Comparison of ENCODE assay signal across 8 mouse cellular contexts in the genomic region with DNA sequence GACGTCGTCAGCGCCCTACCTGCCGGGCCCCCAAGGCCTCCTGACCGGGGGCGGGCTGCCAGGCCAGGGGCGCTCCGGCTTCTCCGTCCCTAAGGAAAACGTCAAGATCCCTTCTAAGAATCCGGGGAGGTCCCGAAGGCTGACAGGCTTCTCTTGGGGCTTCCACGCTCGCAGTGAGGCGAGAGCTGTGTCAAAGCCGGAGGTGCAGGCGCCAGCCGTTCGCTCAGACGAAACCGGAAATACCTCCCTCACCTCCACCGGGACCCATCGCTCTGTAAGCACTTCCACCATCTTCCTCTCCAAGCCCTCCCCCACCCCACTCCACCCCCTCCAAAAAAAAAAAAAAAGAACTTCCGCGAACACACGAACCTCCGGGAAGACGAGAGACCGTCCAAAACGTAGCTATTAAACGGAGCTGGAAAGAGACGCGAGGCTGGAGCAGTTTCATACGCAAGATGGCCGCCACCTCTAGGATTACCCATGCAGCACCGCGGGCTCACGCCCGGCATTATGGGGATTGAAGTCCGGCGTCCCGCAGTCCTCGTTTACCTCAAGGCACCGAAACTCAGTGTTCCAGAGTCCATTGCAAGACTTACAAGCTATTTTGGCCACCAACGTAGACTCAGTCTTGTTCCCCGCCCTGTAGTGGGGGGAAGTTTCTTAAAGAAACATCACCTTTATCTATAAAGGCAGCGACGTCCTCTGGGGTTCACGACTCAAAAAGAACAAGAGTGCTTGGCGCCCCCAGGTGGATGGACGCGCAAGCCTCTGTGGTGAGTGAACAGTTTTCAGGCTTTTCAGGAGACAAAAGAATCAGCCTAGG. TPM values are rescaled to one million over a fixed set of nuclear protein-coding genes. Genes with fewer than 3 reads are reported as not detected.
DNase-seq lines count a peak whose midpoint lies in the region; ATAC-seq and TF ChIP-seq lines count a peak whose summit lies in the region.

No protein-coding gene starts in this region.

- peak; percentile 95 to 96 for DNase-seq in CD8-positive naive resting alpha-beta T cell, adult 2 months (ENCODE audit: low read depth in 2 of 2, low spot score in 2 of 2)
- DNase-seq in c-Kit-positive CD71-negative TER-119-negative erythroid progenitor cells, embryonic 14.5 days (ENCODE audit: low read depth), result peak; percentile 97
- DNase-seq in forebrain, embryonic 10.5 days (ENCODE audit: extremely low spot score, low spot score), result peak; percentile 93
- DNase-seq in kidney, postnatal 25 days, result peak; percentile 98
- peak; percentile 95 to 97 (median 97) for DNase-seq in liver, embryonic 14.5 days (ENCODE audit: low read depth in 3 of 3, low spot score in 3 of 3)
- DNase-seq in neural tube, embryonic 11.5 days (ENCODE audit: low spot score), result peak; percentile 95
- DNase-seq in stomach, postnatal 0 days (ENCODE audit: low spot score), result peak; percentile 94

- no peak for TF ChIP-seq EP300 in liver, embryonic 14.5 days (IDR thresholded peaks at IDR 0.05; ENCODE audit: low read depth)
- peak; percentile 37 for TF ChIP-seq EP300 in stomach, postnatal 0 days (optimal IDR thresholded peaks at IDR 0.05)

- peaks cover 9% of the 10 kb centered on the region for H3K4me1 ChIP-seq in forebrain, embryonic 10.5 days
- peaks cover 18% of the 10 kb centered on the region for H3K4me1 ChIP-seq in heart, embryonic 15.5 days (replicated peaks)
- H3K4me1 ChIP-seq in liver, embryonic 14.5 days (replicated peaks; ENCODE audit: control insufficient read depth in 2 of 2, insufficient read depth in 2 of 2, low read length in 1 of 2), result peaks cover 0 to 7% of the 10 kb centered on the region in 2 experiments; a peak in 3 of 4 replicates
- no peaks in the 10 kb centered on the region for H3K4me1 ChIP-seq in neural tube, embryonic 11.5 days (ENCODE audit: control insufficient read depth, insufficient read depth, low read length)
- no peaks in the 10 kb centered on the region for H3K4me1 ChIP-seq in stomach, postnatal 0 days (replicated peaks; ENCODE audit: control insufficient read depth, insufficient read depth)

- H3K27me3 ChIP-seq in forebrain, embryonic 10.5 days (ENCODE audit: poor library complexity, severe bottlenecking), result no peaks in the 10 kb centered on the region
- H3K27me3 ChIP-seq in heart, embryonic 15.5 days, result no peaks in the 10 kb centered on the region
- H3K27me3 ChIP-seq in liver, embryonic 14.5 days (ENCODE audit: control insufficient read depth, insufficient read depth, low read length), result no peaks in the 10 kb centered on the region
- no peaks in the 10 kb centered on the region for H3K27me3 ChIP-seq in neural tube, embryonic 11.5 days (ENCODE audit: control insufficient read depth, insufficient read depth, low read length)
- H3K27me3 ChIP-seq in stomach, postnatal 0 days (ENCODE audit: control insufficient read depth, insufficient read depth, low read length), result no peaks in the 10 kb centered on the region

- TF ChIP-seq CTCF in liver, embryonic 14.5 days (IDR thresholded peaks at IDR 0.05; ENCODE audit: low read depth), result peak; percentile 94
- TF ChIP-seq CTCF in stomach, postnatal 0 days (IDR thresholded peaks at IDR 0.05; ENCODE audit: low read depth), result peak; percentile 98

- peaks cover 33% of the 10 kb centered on the region for H3K36me3 ChIP-seq in forebrain, embryonic 10.5 days (replicated peaks)
- H3K36me3 ChIP-seq in heart, embryonic 15.5 days, result peaks cover 14% of the 10 kb centered on the region; the same call in 1 of the 2 replicates
- peaks cover 19% of the 10 kb centered on the region for H3K36me3 ChIP-seq in liver, embryonic 14.5 days (replicated peaks; ENCODE audit: control insufficient read depth, insufficient read depth, low read depth)
- H3K36me3 ChIP-seq in neural tube, embryonic 11.5 days (ENCODE audit: control insufficient read depth, insufficient read depth, low read length), result peaks cover 4% of the 10 kb centered on the region
- H3K36me3 ChIP-seq in stomach, postnatal 0 days (ENCODE audit: control insufficient read depth, insufficient read depth, low read length), result peaks cover 3% of the 10 kb centered on the region; the same call in 1 of the 2 replicates

- under 1% methylated on average over 52 of the region's 52 CpGs for WGBS in forebrain, embryonic 10.5 days
- under 1% methylated on average over 52 of the region's 52 CpGs for WGBS in heart, embryonic 15.5 days
- WGBS in liver, embryonic 14.5 days (ENCODE audit: insufficient replicate concordance), result under 1% methylated on average over 52 of the region's 52 CpGs
- under 1% methylated on average over 52 of the region's 52 CpGs for WGBS in neural tube, embryonic 11.5 days
- under 1% methylated on average over 52 of the region's 52 CpGs for WGBS in stomach, postnatal 0 days

- no peaks in the 10 kb centered on the region for H3K9me3 ChIP-seq in forebrain, embryonic 10.5 days
- no peaks in the 10 kb centered on the region for H3K9me3 ChIP-seq in heart, embryonic 15.5 days (replicated peaks)
- H3K9me3 ChIP-seq in liver, embryonic 14.5 days (ENCODE audit: control insufficient read depth, low read length), result no peaks in the 10 kb centered on the region
- no peaks in the 10 kb centered on the region for H3K9me3 ChIP-seq in neural tube, embryonic 11.5 days (ENCODE audit: control insufficient read depth, low read length)
- no peaks in the 10 kb centered on the region for H3K9me3 ChIP-seq in stomach, postnatal 0 days (ENCODE audit: control insufficient read depth, low read length)

- peak overlapping the region; percentile 92 for H3K27ac ChIP-seq in forebrain, embryonic 10.5 days
- H3K27ac ChIP-seq in heart, embryonic 15.5 days, result peak overlapping the region; percentile 99
- H3K27ac ChIP-seq in liver, embryonic 14.5 days, result peak overlapping the region; percentile 74
- H3K27ac ChIP-seq in neural tube, embryonic 11.5 days (ENCODE audit: low read depth, low read length), result peak overlapping the region; percentile 96
- H3K27ac ChIP-seq in stomach, postnatal 0 days (replicated peaks), result peak overlapping the region; percentile 99

- peak; percentile 99 for ATAC-seq in heart, embryonic 15.5 days (replicated peaks; ENCODE audit: insufficient number of reproducible peaks, insufficient read depth, low FRiP score, low read depth)
- peak; percentile 97 for ATAC-seq in liver, embryonic 14.5 days (ENCODE audit: insufficient read depth)
- peak; percentile 98 for ATAC-seq in neural tube, embryonic 11.5 days (ENCODE audit: insufficient read depth, low FRiP score, low TSS enrichment)
- peak; percentile 99 for ATAC-seq in stomach, postnatal 0 days (ENCODE audit: low FRiP score, low TSS enrichment)

- peak overlapping the region; percentile 65 for H3K4me2 ChIP-seq in heart, embryonic 15.5 days
- peak overlapping the region; percentile 94 for H3K4me2 ChIP-seq in liver, embryonic 14.5 days (ENCODE audit: low read depth)
- H3K4me2 ChIP-seq in neural tube, embryonic 11.5 days (ENCODE audit: low read depth), result peak overlapping the region; percentile 78
- H3K4me2 ChIP-seq in stomach, postnatal 0 days (replicated peaks; ENCODE audit: low read depth), result peak overlapping the region; percentile 54

- H3K4me3 ChIP-seq in forebrain, embryonic 10.5 days, result peak overlapping the region; percentile 95
- peak overlapping the region; percentile 100 for H3K4me3 ChIP-seq in heart, embryonic 15.5 days
- peak overlapping the region; percentile 90 to 95 for H3K4me3 ChIP-seq in liver, embryonic 14.5 days (ENCODE audit: insufficient read depth in 1 of 2, low read depth in 2 of 2, low read length in 2 of 2)
- peak overlapping the region; percentile 97 for H3K4me3 ChIP-seq in neural tube, embryonic 11.5 days (ENCODE audit: low read depth, low read length)
- peak overlapping the region; percentile 95 for H3K4me3 ChIP-seq in stomach, postnatal 0 days (ENCODE audit: low read depth, low read length)

- H3K9ac ChIP-seq in heart, embryonic 15.5 days, result peak overlapping the region; percentile 94
- peak overlapping the region; percentile 78 for H3K9ac ChIP-seq in liver, embryonic 14.5 days (replicated peaks)
- peak overlapping the region; percentile 94 for H3K9ac ChIP-seq in neural tube, embryonic 11.5 days (ENCODE audit: low read length)
- H3K9ac ChIP-seq in stomach, postnatal 0 days (ENCODE audit: low read length), result peak overlapping the region; percentile 96

RNA-seq across cellular contexts. Expression of a gene that starts 0.6 kb away (rescaled TPM):
- 32.0 and 33.3 TPM in 2 replicates for polyA plus RNA-seq in forebrain, embryonic 10.5 days (2016; fragmentation: Nextera tagmentation; extraction: Ambion mirVana)
- 25.3 and 29.5 TPM in 2 replicates for polyA plus RNA-seq in heart, embryonic 15.5 days (2015; fragmentation: Nextera tagmentation; extraction: Ambion mirVana)
- 6.3 and 12.3 TPM in 2 replicates for polyA plus RNA-seq in liver, embryonic 14.5 days (2012; rRNA removed)
- polyA plus RNA-seq in liver, embryonic 14.5 days (2014; fragmentation: Nextera tagmentation; extraction: Ambion mirVana), result 21.8 and 25.1 TPM in 2 replicates
- 44.5 and 44.8 TPM in 2 replicates for polyA plus RNA-seq in neural tube, embryonic 11.5 days (2014; fragmentation: Nextera tagmentation; extraction: Ambion mirVana)
- polyA plus RNA-seq in stomach, postnatal 0 days (2015; fragmentation: Nextera tagmentation; extraction: Ambion mirVana), result 32.1 and 34.2 TPM in 2 replicates

RNA-seq across cellular contexts. Expression of a gene that starts 8.2 kb away (rescaled TPM):
- polyA plus RNA-seq in forebrain, embryonic 10.5 days (2016; fragmentation: Nextera tagmentation; extraction: Ambion mirVana), result 39.4 and 42.3 TPM in 2 replicates
- polyA plus RNA-seq in heart, embryonic 15.5 days (2015; fragmentation: Nextera tagmentation; extraction: Ambion mirVana), result 16.0 and 23.8 TPM in 2 replicates
- polyA plus RNA-seq in liver, embryonic 14.5 days (2012; rRNA removed), result 5.2 and 7.0 TPM in 2 replicates
- 10.8 and 11.0 TPM in 2 replicates for polyA plus RNA-seq in liver, embryonic 14.5 days (2014; fragmentation: Nextera tagmentation; extraction: Ambion mirVana)
- polyA plus RNA-seq in neural tube, embryonic 11.5 days (2014; fragmentation: Nextera tagmentation; extraction: Ambion mirVana), result 47.7 and 48.5 TPM in 2 replicates
- 8.3 and 9.1 TPM in 2 replicates for polyA plus RNA-seq in stomach, postnatal 0 days (2015; fragmentation: Nextera tagmentation; extraction: Ambion mirVana)

Comparison
In these comparisons a context has a peak if more than half of its experiments do, and no peak if none do; other contexts are left out.
1. Peak in every context shown above with its lines: DNase-seq, ATAC-seq, H3K4me3 ChIP-seq and H3K27ac ChIP-seq.